ENCODE assay signal across 8 mouse cellular contexts in the genomic region with DNA sequence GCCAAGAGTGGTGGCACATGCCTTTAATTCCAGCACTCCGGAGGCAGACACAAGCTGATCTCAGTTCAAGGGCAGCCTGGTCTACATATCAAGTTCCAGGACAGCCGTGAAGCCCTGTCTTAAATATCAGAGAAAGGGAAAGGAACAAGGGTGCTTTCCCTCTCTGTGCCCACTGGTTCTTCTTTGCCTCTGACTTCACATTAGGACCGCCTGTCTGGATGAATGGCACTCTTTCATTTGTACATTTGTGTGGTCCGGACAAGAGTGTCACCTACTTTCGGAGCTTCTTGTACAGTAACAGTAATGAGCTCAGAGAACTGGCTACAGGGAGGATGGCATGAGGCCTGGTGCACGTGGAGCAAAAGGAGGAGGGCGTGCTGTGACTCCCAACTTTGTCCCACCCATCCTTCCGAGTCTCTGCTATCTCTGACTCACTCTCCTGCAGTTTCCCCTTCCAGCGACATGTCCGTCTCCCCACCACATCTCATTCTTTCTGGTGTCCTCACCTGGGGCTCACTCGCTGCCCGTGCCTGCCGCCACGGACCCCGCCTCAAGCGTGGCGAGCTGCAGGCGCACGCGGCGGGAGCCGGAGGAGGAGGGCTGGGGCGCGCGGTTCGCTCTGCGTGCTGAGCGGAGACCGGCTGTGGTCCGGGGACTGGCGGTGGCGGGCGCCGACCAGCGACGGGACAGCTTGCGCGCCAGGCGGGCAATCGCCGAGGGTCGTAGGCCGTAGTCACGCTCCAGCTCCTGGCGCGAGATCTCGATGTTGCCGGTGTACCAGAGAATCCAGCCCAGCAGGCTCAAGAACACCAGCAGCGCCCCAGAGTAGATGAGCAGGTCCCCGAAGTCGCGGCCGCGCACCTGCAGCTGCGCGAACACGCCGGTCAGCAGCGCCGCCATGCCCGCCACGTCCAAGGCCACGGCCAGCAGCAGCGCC. TPM values are rescaled to one million over a fixed set of nuclear protein-coding genes. Genes with fewer than 3 reads are reported as not detected.
DNase-seq lines count a peak whose midpoint lies in the region; ATAC-seq and TF ChIP-seq lines count a peak whose summit lies in the region.

No protein-coding gene starts in this region.

- H3K9me3 ChIP-seq in heart, embryonic 15.5 days (replicated peaks), result no peaks in the 10 kb centered on the region
- no peaks in the 10 kb centered on the region for H3K9me3 ChIP-seq in neural tube, embryonic 14.5 days (ENCODE audit: control insufficient read depth, low read length)

- peak overlapping the region; percentile 94 for H3K4me2 ChIP-seq in heart, embryonic 15.5 days
- peak overlapping the region; percentile 84 for H3K4me2 ChIP-seq in neural tube, embryonic 14.5 days (ENCODE audit: low read depth, low read length)

- peak; percentile 47 for ATAC-seq in heart, embryonic 15.5 days (replicated peaks; ENCODE audit: insufficient number of reproducible peaks, insufficient read depth, low FRiP score, low read depth)
- ATAC-seq in neural tube, embryonic 14.5 days (ENCODE audit: low read depth), result peak; percentile 36

- no peaks in the 10 kb centered on the region for H3K36me3 ChIP-seq in heart, embryonic 15.5 days
- H3K36me3 ChIP-seq in neural tube, embryonic 14.5 days (ENCODE audit: control insufficient read depth, insufficient read depth, low read length), result no peaks in the 10 kb centered on the region

- H3K4me3 ChIP-seq in embryonic fibroblast, embryonic 13.5 days (ENCODE audit: insufficient read depth, low read length), result peak overlapping the region; percentile 61
- peak overlapping the region; percentile 63 for H3K4me3 ChIP-seq in heart, embryonic 15.5 days
- peak overlapping the region; percentile 82 for H3K4me3 ChIP-seq in lung, adult 2 months (replicated peaks; ENCODE audit: extremely low read depth, low read depth, low read length)
- H3K4me3 ChIP-seq in neural tube, embryonic 14.5 days (ENCODE audit: low read depth, low read length), result peak overlapping the region; percentile 54

- WGBS in heart, embryonic 15.5 days, result 1% methylated on average over 64 of the region's 64 CpGs
- 1% methylated on average over 64 of the region's 64 CpGs for WGBS in lung, adult 2 months
- 1% methylated on average over 64 of the region's 64 CpGs for WGBS in neural tube, embryonic 14.5 days

- peak; percentile 73 for TF ChIP-seq POLR2A in embryonic fibroblast, embryonic 13.5 days (IDR thresholded peaks at IDR 0.05; ENCODE audit: low read depth, low read length)
- TF ChIP-seq POLR2A in lung, adult 2 months (IDR thresholded peaks at IDR 0.05; ENCODE audit: borderline replicate concordance, extremely low read depth, low read depth, low read length), result peak; percentile 44; the same call in 1 of the 2 replicates

- peak; percentile 52 for DNase-seq in CD4-positive helper T cell, adult 2 months (ENCODE audit: low read depth, low spot score)
- DNase-seq in adrenal gland, postnatal 25 days, result peak; percentile 71
- DNase-seq in kidney, postnatal 36 days, result peak; percentile 59 to 80
- peak; percentile 82 for DNase-seq in lung, adult 2 months
- peak; percentile 65 for DNase-seq in testis, postnatal 14 days (ENCODE audit: low spot score)

- TF ChIP-seq CTCF in embryonic fibroblast, embryonic 13.5 days (IDR thresholded peaks at IDR 0.05; ENCODE audit: borderline replicate concordance, insufficient read depth, low read length), result no peak
- TF ChIP-seq CTCF in lung, adult 2 months (IDR thresholded peaks at IDR 0.05; ENCODE audit: insufficient read depth, low read length), result no peak

- H3K27me3 ChIP-seq in heart, embryonic 15.5 days, result peaks cover 4% of the 10 kb centered on the region; the same call in 1 of the 2 replicates
- no peaks in the 10 kb centered on the region for H3K27me3 ChIP-seq in neural tube, embryonic 14.5 days (ENCODE audit: control insufficient read depth, insufficient read depth, low read length)

- H3K9ac ChIP-seq in heart, embryonic 15.5 days, result peak overlapping the region; percentile 78
- peak overlapping the region; percentile 80 for H3K9ac ChIP-seq in neural tube, embryonic 14.5 days (replicated peaks; ENCODE audit: low read depth, low read length)

- H3K4me1 ChIP-seq in embryonic fibroblast, embryonic 13.5 days (ENCODE audit: control insufficient read depth, insufficient read depth, low read length), result no peaks in the 10 kb centered on the region
- H3K4me1 ChIP-seq in heart, embryonic 15.5 days (replicated peaks), result peaks cover 16% of the 10 kb centered on the region
- H3K4me1 ChIP-seq in lung, adult 2 months (ENCODE audit: control insufficient read depth, insufficient read depth, low read length), result peaks cover 10% of the 10 kb centered on the region
- peaks cover 7% of the 10 kb centered on the region for H3K4me1 ChIP-seq in neural tube, embryonic 14.5 days (ENCODE audit: control insufficient read depth, insufficient read depth, low read length)

- no peak overlapping the region for H3K27ac ChIP-seq in embryonic fibroblast, embryonic 13.5 days (ENCODE audit: insufficient read depth, low read length)
- H3K27ac ChIP-seq in heart, embryonic 15.5 days, result peak overlapping the region; percentile 57
- peak overlapping the region; percentile 55 for H3K27ac ChIP-seq in neural tube, embryonic 14.5 days (ENCODE audit: low read depth, low read length)

RNA-seq across cellular contexts. Expression of a gene that starts 0.7 kb away (rescaled TPM):
- 13.4 and 16.4 TPM in 2 replicates for total RNA-seq in adrenal gland, postnatal 25 days (2021)
- polyA plus RNA-seq in embryonic fibroblast, embryonic 13.5 days (2011; ENCODE audit: insufficient read length, low read depth, missing spikeins), result 4.3 and 5.3 TPM in 2 replicates
- 4.2 and 5.0 TPM in 2 replicates for polyA plus RNA-seq in heart, embryonic 15.5 days (2015; fragmentation: Nextera tagmentation; extraction: Ambion mirVana)
- polyA plus RNA-seq in lung, adult 2 months (2012; rRNA removed), result 59.4 and 97.7 TPM in 2 replicates
- 3.5 and 3.6 TPM in 2 replicates for polyA plus RNA-seq in neural tube, embryonic 14.5 days (2014; fragmentation: Nextera tagmentation; extraction: Ambion mirVana)

RNA-seq across cellular contexts. Expression of a gene that starts 3.9 kb away (rescaled TPM):
- 922 and 1,210 TPM in 2 replicates for total RNA-seq in adrenal gland, postnatal 25 days (2021)
- polyA plus RNA-seq in embryonic fibroblast, embryonic 13.5 days (2011; ENCODE audit: insufficient read length, low read depth, missing spikeins), result 404 and 438 TPM in 2 replicates
- 197 and 209 TPM in 2 replicates for polyA plus RNA-seq in heart, embryonic 15.5 days (2015; fragmentation: Nextera tagmentation; extraction: Ambion mirVana)
- 171 and 204 TPM in 2 replicates for polyA plus RNA-seq in lung, adult 2 months (2012; rRNA removed)
- 154 and 173 TPM in 2 replicates for polyA plus RNA-seq in neural tube, embryonic 14.5 days (2014; fragmentation: Nextera tagmentation; extraction: Ambion mirVana)

RNA-seq across cellular contexts. Expression of a gene that starts 6.0 kb away (rescaled TPM):
- not detected in 2 replicates for total RNA-seq in adrenal gland, postnatal 25 days (2021)
- polyA plus RNA-seq in embryonic fibroblast, embryonic 13.5 days (2011; ENCODE audit: insufficient read length, low read depth, missing spikeins), result not detected in 2 replicates
- 0.25 TPM in 1 of 2 replicates, not detected in the other for polyA plus RNA-seq in heart, embryonic 15.5 days (2015; fragmentation: Nextera tagmentation; extraction: Ambion mirVana)
- polyA plus RNA-seq in lung, adult 2 months (2012; rRNA removed), result not detected in 2 replicates
- polyA plus RNA-seq in neural tube, embryonic 14.5 days (2014; fragmentation: Nextera tagmentation; extraction: Ambion mirVana), result 0.46 TPM in 1 of 2 replicates, not detected in the other

RNA-seq across cellular contexts. Expression of a gene that starts 6.1 kb away (rescaled TPM):
- 0.15 TPM in 1 of 2 replicates, not detected in the other for total RNA-seq in adrenal gland, postnatal 25 days (2021)
- 3.3 and 7.8 TPM in 2 replicates for polyA plus RNA-seq in embryonic fibroblast, embryonic 13.5 days (2011; ENCODE audit: insufficient read length, low read depth, missing spikeins)
- polyA plus RNA-seq in heart, embryonic 15.5 days (2015; fragmentation: Nextera tagmentation; extraction: Ambion mirVana), result 0.06 TPM in 1 of 2 replicates, not detected in the other
- polyA plus RNA-seq in lung, adult 2 months (2012; rRNA removed), result 0.65 and 0.68 TPM in 2 replicates
- polyA plus RNA-seq in neural tube, embryonic 14.5 days (2014; fragmentation: Nextera tagmentation; extraction: Ambion mirVana), result 0.44 and 0.48 TPM in 2 replicates

RNA-seq across cellular contexts. Expression of a gene that starts 17.7 kb away (rescaled TPM):
- not detected in 2 replicates for total RNA-seq in adrenal gland, postnatal 25 days (2021)
- not detected in 2 replicates for polyA plus RNA-seq in embryonic fibroblast, embryonic 13.5 days (2011; ENCODE audit: insufficient read length, low read depth, missing spikeins)
- not detected in 2 replicates for polyA plus RNA-seq in heart, embryonic 15.5 days (2015; fragmentation: Nextera tagmentation; extraction: Ambion mirVana)
- not detected in 2 replicates for polyA plus RNA-seq in lung, adult 2 months (2012; rRNA removed)
- polyA plus RNA-seq in neural tube, embryonic 14.5 days (2014; fragmentation: Nextera tagmentation; extraction: Ambion mirVana), result 0.13 TPM in 1 of 2 replicates, not detected in the other
